Mouse (Mus musculus) erythroblast, adult 5-6 weeks (primary cell): ENCODE measurements around the gene 2410004P03Rik. TPM values are rescaled to one million over a fixed set of nuclear protein-coding genes. Genes with fewer than 3 reads are reported as not detected.

Source experiments
- ATAC-seq: replicated peaks from 2 replicates; pipeline ENCODE4 v1.8.0; 2016; ENCODE audit warnings: moderate number of reproducible peaks, mild to moderate bottlenecking, moderate TSS enrichment, inconsistent platforms; ENCODE audit not compliant: poor library complexity, low FRiP score, severe bottlenecking
- total RNA-seq, 2 experiments: library from RNA; stranded (forward) in 1 of 2; stranded (reverse) in 1 of 2; fragments of 150-400 nt in 1 of 2; fragments of 200-764, 138-1000 nt in 1 of 2; gene quantifications; 2 replicates each; pipeline versions ENCODE4 v1.2.3 to v1.2.4; 2015 to 2017; ENCODE audit warnings: low replicate concordance in 2 of 2

2410004P03Rik gene
- total RNA-seq, 2 experiments from 2014 or later, result not detected

- ATAC-seq, result 0 out of 2 replicates have a peak, but pooled peaks have one; percentile 52
Measured at GRCm38 (mm10) chr12:16958851-16959250, 52.7 kb downstream of the 2410004P03Rik start.

Other genes with a start within 250 kb of the 2410004P03Rik start
- not detected in 2 replicates for gene Greb1, start 210.8 kb downstream of the 2410004P03Rik start, total RNA-seq (2015; ENCODE audit: low replicate concordance)
- not detected in 2 replicates for gene Greb1, start 210.8 kb downstream of the 2410004P03Rik start, total RNA-seq (2017; ENCODE audit: low replicate concordance)
- 7.7 and 10.4 TPM in 2 replicates for gene E2f6, start 200.8 kb downstream of the 2410004P03Rik start, total RNA-seq (2015; ENCODE audit: low replicate concordance)
- 6.1 and 12.4 TPM in 2 replicates for gene E2f6, start 200.8 kb downstream of the 2410004P03Rik start, total RNA-seq (2017; ENCODE audit: low replicate concordance)
- 15.5 and 21.9 TPM in 2 replicates for gene Rock2, start 116.8 kb downstream of the 2410004P03Rik start, total RNA-seq (2015; ENCODE audit: low replicate concordance)
- gene Rock2, start 116.8 kb downstream of the 2410004P03Rik start, total RNA-seq (2017; ENCODE audit: low replicate concordance), result 21.3 and 24.2 TPM in 2 replicates
- gene Pqlc3, start 11.3 kb downstream of the 2410004P03Rik start, total RNA-seq (2015; ENCODE audit: low replicate concordance), result 18.0 and 34.0 TPM in 2 replicates
- 9.5 and 20.1 TPM in 2 replicates for gene Pqlc3, start 11.3 kb downstream of the 2410004P03Rik start, total RNA-seq (2017; ENCODE audit: low replicate concordance)
- not detected in 2 replicates for gene Kcnf1, start 165.2 kb upstream of the 2410004P03Rik start, total RNA-seq (2015; ENCODE audit: low replicate concordance)
- not detected in 2 replicates for gene Kcnf1, start 165.2 kb upstream of the 2410004P03Rik start, total RNA-seq (2017; ENCODE audit: low replicate concordance)